Mouse (Mus musculus): ENCODE results near the gene Nudt19. TPM values are rescaled to one million over a fixed set of nuclear protein-coding genes. Genes with fewer than 3 reads are reported as not detected.

The Nudt19 gene
- polyA plus RNA-seq (2014; fragmentation: Nextera tagmentation; extraction: Ambion mirVana), result 41.4 and 44.6 TPM in 2 replicates

GRCm38 (mm10) chr7:35556205-35556603, at the start of gene Nudt19:
Gene Nudt19 (minus strand): TSS chr7:35556304.
- no peaks in the 10 kb centered on the region for H3K27me3 ChIP-seq (ENCODE audit: control insufficient read depth, insufficient read depth, low read length)
- H3K4me3 ChIP-seq (ENCODE audit: low read depth, low read length), result peak within 1 kb of the TSS; percentile 60
- peaks cover 3% of the 10 kb centered on the region; the same call in 1 of the 2 replicates for H3K4me1 ChIP-seq (replicated peaks; ENCODE audit: control insufficient read depth, insufficient read depth, low read length)
- ATAC-seq (ENCODE audit: low FRiP score) (no peak), DNase-seq (ENCODE audit: low spot score) (no peak)
- no peaks in the 10 kb centered on the region for H3K36me3 ChIP-seq (ENCODE audit: control insufficient read depth, insufficient read depth, low read length)
- WGBS, result 73% methylated on average over 4 of the region's 4 CpGs
- no peaks in the 10 kb centered on the region for H3K9me3 ChIP-seq (ENCODE audit: control insufficient read depth, low read length)
- peak within 1 kb of the TSS; percentile 94 for H3K27ac ChIP-seq (ENCODE audit: low read depth, low read length)
- H3K9ac ChIP-seq (ENCODE audit: low read depth, low read length), result peak within 1 kb of the TSS; percentile 70
- H3K4me2 ChIP-seq (replicated peaks; ENCODE audit: low read depth, low read length), result peak within 1 kb of the TSS; percentile 91

GRCm38 (mm10) chr7:35602766-35603165, 46.7 kb upstream of the Nudt19 start:
- WGBS, result 96% methylated on average over 5 of the region's 5 CpGs
- Histone ChIP-seq H3K27me3 (ENCODE audit: control insufficient read depth, insufficient read depth, low read length) (no peaks in the 10 kb centered on the region), H3K4me3 (ENCODE audit: low read depth, low read length) (no peak overlapping the region), H3K36me3 (ENCODE audit: control insufficient read depth, insufficient read depth, low read length) (0 out of 2 replicates have a peak, but pooled peaks cover 2% of the 10 kb centered on the region), H3K4me1 (replicated peaks; ENCODE audit: control insufficient read depth, insufficient read depth, low read length) (no peaks in the 10 kb centered on the region), H3K27ac (ENCODE audit: low read depth, low read length) (no peak overlapping the region), H3K9me3 (ENCODE audit: control insufficient read depth, low read length) (no peaks in the 10 kb centered on the region), H3K4me2 (replicated peaks; ENCODE audit: low read depth, low read length) (no peak overlapping the region), H3K9ac (ENCODE audit: low read depth, low read length) (no peak overlapping the region)
- DNase-seq (ENCODE audit: low spot score), result no peak
- ATAC-seq (ENCODE audit: low FRiP score), result no peak

- Histone ChIP-seq H3K4me2 (replicated peaks; ENCODE audit: low read depth, low read length) (no peak overlapping the region), H3K36me3 (ENCODE audit: control insufficient read depth, insufficient read depth, low read length) (no peaks in the 10 kb centered on the region), H3K9ac (ENCODE audit: low read depth, low read length) (no peak overlapping the region), H3K4me1 (replicated peaks; ENCODE audit: control insufficient read depth, insufficient read depth, low read length) (no peaks in the 10 kb centered on the region), H3K27me3 (ENCODE audit: control insufficient read depth, insufficient read depth, low read length) (no peaks in the 10 kb centered on the region), H3K27ac (ENCODE audit: low read depth, low read length) (no peak overlapping the region), H3K4me3 (ENCODE audit: low read depth, low read length) (no peak overlapping the region), H3K9me3 (ENCODE audit: control insufficient read depth, low read length) (no peaks in the 10 kb centered on the region)
- WGBS, result 91% methylated on average over 6 of the region's 6 CpGs
- no peak for ATAC-seq (ENCODE audit: low FRiP score)
- DNase-seq (ENCODE audit: low spot score), result no peak
Observed at GRCm38 (mm10) chr7:35601106-35601505, 45.0 kb upstream of the Nudt19 start.

- Histone ChIP-seq H3K9ac (ENCODE audit: low read depth, low read length) (no peak overlapping the region), H3K4me1 (replicated peaks; ENCODE audit: control insufficient read depth, insufficient read depth, low read length) (no peaks in the 10 kb centered on the region), H3K4me3 (ENCODE audit: low read depth, low read length) (no peak overlapping the region), H3K4me2 (replicated peaks; ENCODE audit: low read depth, low read length) (no peak overlapping the region), H3K27ac (ENCODE audit: low read depth, low read length) (no peak overlapping the region), H3K36me3 (ENCODE audit: control insufficient read depth, insufficient read depth, low read length) (no peaks in the 10 kb centered on the region), H3K27me3 (ENCODE audit: control insufficient read depth, insufficient read depth, low read length) (no peaks in the 10 kb centered on the region), H3K9me3 (ENCODE audit: control insufficient read depth, low read length) (no peaks in the 10 kb centered on the region)
- DNase-seq (ENCODE audit: low spot score) (no peak), ATAC-seq (ENCODE audit: low FRiP score) (no peak)
- 93% methylated on average over 10 of the region's 10 CpGs for WGBS
Observed at GRCm38 (mm10) chr7:35600031-35600430, 43.9 kb upstream of the Nudt19 start.

- Histone ChIP-seq H3K9me3 (ENCODE audit: control insufficient read depth, low read length) (no peaks in the 10 kb centered on the region), H3K4me3 (ENCODE audit: low read depth, low read length) (no peak overlapping the region), H3K4me2 (replicated peaks; ENCODE audit: low read depth, low read length) (no peak overlapping the region), H3K27me3 (ENCODE audit: control insufficient read depth, insufficient read depth, low read length) (no peaks in the 10 kb centered on the region), H3K4me1 (replicated peaks; ENCODE audit: control insufficient read depth, insufficient read depth, low read length) (no peaks in the 10 kb centered on the region), H3K36me3 (ENCODE audit: control insufficient read depth, insufficient read depth, low read length) (no peaks in the 10 kb centered on the region), H3K9ac (ENCODE audit: low read depth, low read length) (no peak overlapping the region), H3K27ac (ENCODE audit: low read depth, low read length) (no peak overlapping the region)
- 95% methylated on average over 9 of the region's 9 CpGs for WGBS
- DNase-seq (ENCODE audit: low spot score), result no peak
- ATAC-seq (ENCODE audit: low FRiP score), result no peak
Observed at GRCm38 (mm10) chr7:35599492-35599891, 43.4 kb upstream of the Nudt19 start.

- Histone ChIP-seq H3K4me1 (replicated peaks; ENCODE audit: control insufficient read depth, insufficient read depth, low read length) (no peaks in the 10 kb centered on the region), H3K27me3 (ENCODE audit: control insufficient read depth, insufficient read depth, low read length) (no peaks in the 10 kb centered on the region), H3K4me3 (ENCODE audit: low read depth, low read length) (no peak overlapping the region), H3K27ac (ENCODE audit: low read depth, low read length) (no peak overlapping the region), H3K9me3 (ENCODE audit: control insufficient read depth, low read length) (no peaks in the 10 kb centered on the region), H3K9ac (ENCODE audit: low read depth, low read length) (no peak overlapping the region), H3K4me2 (replicated peaks; ENCODE audit: low read depth, low read length) (no peak overlapping the region), H3K36me3 (ENCODE audit: control insufficient read depth, insufficient read depth, low read length) (peaks cover 4% of the 10 kb centered on the region; the same call in 1 of the 2 replicates)
- DNase-seq (ENCODE audit: low spot score) (no peak), ATAC-seq (ENCODE audit: low FRiP score) (no peak)
- 88% methylated on average over 5 of the region's 5 CpGs for WGBS
Observed at GRCm38 (mm10) chr7:35594311-35594710, 38.2 kb upstream of the Nudt19 start.

- Histone ChIP-seq H3K27me3 (ENCODE audit: control insufficient read depth, insufficient read depth, low read length) (no peaks in the 10 kb centered on the region), H3K4me2 (replicated peaks; ENCODE audit: low read depth, low read length) (no peak overlapping the region), H3K4me3 (ENCODE audit: low read depth, low read length) (no peak overlapping the region), H3K27ac (ENCODE audit: low read depth, low read length) (no peak overlapping the region), H3K4me1 (replicated peaks; ENCODE audit: control insufficient read depth, insufficient read depth, low read length) (peaks cover 4% of the 10 kb centered on the region), H3K9ac (ENCODE audit: low read depth, low read length) (no peak overlapping the region), H3K36me3 (ENCODE audit: control insufficient read depth, insufficient read depth, low read length) (peaks cover 4% of the 10 kb centered on the region; the same call in 1 of the 2 replicates), H3K9me3 (ENCODE audit: control insufficient read depth, low read length) (no peaks in the 10 kb centered on the region)
- DNase-seq (ENCODE audit: low spot score), result no peak
- no peak for ATAC-seq (ENCODE audit: low FRiP score)
- WGBS, result 96% methylated on average over 10 of the region's 10 CpGs
Observed at GRCm38 (mm10) chr7:35590731-35591191, 34.7 kb upstream of the Nudt19 start.

- Histone ChIP-seq H3K4me2 (replicated peaks; ENCODE audit: low read depth, low read length) (no peak overlapping the region), H3K27me3 (ENCODE audit: control insufficient read depth, insufficient read depth, low read length) (peaks cover 8% of the 10 kb centered on the region), H3K36me3 (ENCODE audit: control insufficient read depth, insufficient read depth, low read length) (peaks cover 4% of the 10 kb centered on the region; the same call in 1 of the 2 replicates), H3K27ac (ENCODE audit: low read depth, low read length) (no peak overlapping the region), H3K4me3 (ENCODE audit: low read depth, low read length) (no peak overlapping the region), H3K9ac (ENCODE audit: low read depth, low read length) (no peak overlapping the region), H3K4me1 (replicated peaks; ENCODE audit: control insufficient read depth, insufficient read depth, low read length) (peaks cover 4% of the 10 kb centered on the region), H3K9me3 (ENCODE audit: control insufficient read depth, low read length) (no peaks in the 10 kb centered on the region)
- ATAC-seq (ENCODE audit: low FRiP score) (no peak), DNase-seq (ENCODE audit: low spot score) (no peak)
- WGBS, result 93% methylated on average over 6 of the region's 7 CpGs
Observed at GRCm38 (mm10) chr7:35589485-35589884, 33.4 kb upstream of the Nudt19 start.

GRCm38 (mm10) chr7:35588680-35589428, 32.8 kb upstream of the Nudt19 start:
- ATAC-seq (ENCODE audit: low FRiP score), result no peak
- H3K4me2 ChIP-seq (replicated peaks; ENCODE audit: low read depth, low read length), result no peak overlapping the region

More at GRCm38 (mm10) chr7:35588680-35589428, 32.8 kb upstream of the Nudt19 start:
- H3K4me3 ChIP-seq (ENCODE audit: low read depth, low read length), result no peak overlapping the region
- H3K27me3 ChIP-seq (ENCODE audit: control insufficient read depth, insufficient read depth, low read length), result peaks cover 14% of the 10 kb centered on the region
- H3K9me3 ChIP-seq (ENCODE audit: control insufficient read depth, low read length), result no peaks in the 10 kb centered on the region
- peaks cover 4% of the 10 kb centered on the region; the same call in 1 of the 2 replicates for H3K36me3 ChIP-seq (ENCODE audit: control insufficient read depth, insufficient read depth, low read length)
- no peak for DNase-seq (ENCODE audit: low spot score)
- H3K27ac ChIP-seq (ENCODE audit: low read depth, low read length), result no peak overlapping the region
- peaks cover 4% of the 10 kb centered on the region for H3K4me1 ChIP-seq (replicated peaks; ENCODE audit: control insufficient read depth, insufficient read depth, low read length)
- 90% methylated on average over 9 of the region's 9 CpGs for WGBS
- H3K9ac ChIP-seq (ENCODE audit: low read depth, low read length), result no peak overlapping the region
